Mouse (Mus musculus): Measurements from ENCODE around the gene Il12rb1. TPM values are rescaled to one million over a fixed set of nuclear protein-coding genes. Genes with fewer than 3 reads are reported as not detected.

Il12rb1 gene
- polyA plus RNA-seq, 1 experiment from 2014 or later = not detected

- peak overlapping the region; percentile 34; the same call in 1 of the 2 replicates for H3K9ac ChIP-seq
- DNase-seq (ENCODE audit: low spot score) = no peak
- WGBS = 2% methylated on average over 34 of the region's 34 CpGs
- no peak for ATAC-seq (ENCODE audit: low FRiP score)
- no peaks in the 10 kb centered on the region for H3K27me3 ChIP-seq (ENCODE audit: control insufficient read depth, insufficient read depth, low read length)
- H3K27ac ChIP-seq = no peak overlapping the region
- peaks cover 35% of the 10 kb centered on the region for H3K36me3 ChIP-seq (replicated peaks; ENCODE audit: control insufficient read depth, insufficient read depth)
- peak overlapping the region; percentile 48 for H3K4me2 ChIP-seq (replicated peaks)
- H3K4me1 ChIP-seq (replicated peaks; ENCODE audit: control insufficient read depth, insufficient read depth, low read length) = peaks cover 16% of the 10 kb centered on the region
- no peaks in the 10 kb centered on the region for H3K9me3 ChIP-seq (ENCODE audit: control insufficient read depth, low read length)
- H3K4me3 ChIP-seq (replicated peaks; ENCODE audit: low read length) = peak overlapping the region; percentile 20
Observed at GRCm38 (mm10) chr8:70765838-70766570, 42.2 kb upstream of the Il12rb1 start.

GRCm38 (mm10) chr8:70766571-70767440 is 41.4 kb upstream of the Il12rb1 start:
- Histone ChIP-seq H3K27me3 (ENCODE audit: control insufficient read depth, insufficient read depth, low read length) (no peaks in the 10 kb centered on the region), H3K9ac (peak overlapping the region; percentile 34; the same call in 1 of the 2 replicates), H3K4me1 (replicated peaks; ENCODE audit: control insufficient read depth, insufficient read depth, low read length) (peaks cover 10% of the 10 kb centered on the region; the same call in 1 of the 2 replicates), H3K27ac (no peak overlapping the region), H3K4me3 (replicated peaks; ENCODE audit: low read length) (peak overlapping the region; percentile 20), H3K9me3 (ENCODE audit: control insufficient read depth, low read length) (no peaks in the 10 kb centered on the region), H3K36me3 (replicated peaks; ENCODE audit: control insufficient read depth, insufficient read depth) (peaks cover 43% of the 10 kb centered on the region), H3K4me2 (replicated peaks) (peak overlapping the region; percentile 48)
- 8% methylated on average over 21 of the region's 21 CpGs for WGBS
- no peak for DNase-seq (ENCODE audit: low spot score)
- ATAC-seq (ENCODE audit: low FRiP score) = no peak

GRCm38 (mm10) chr8:70767503-70767902 is 40.7 kb upstream of the Il12rb1 start:
- no peaks in the 10 kb centered on the region for H3K27me3 ChIP-seq (ENCODE audit: control insufficient read depth, insufficient read depth, low read length)
- H3K36me3 ChIP-seq (replicated peaks; ENCODE audit: control insufficient read depth, insufficient read depth) = peaks cover 49% of the 10 kb centered on the region
- WGBS = 78% methylated on average over 6 of the region's 6 CpGs
- ATAC-seq (ENCODE audit: low FRiP score) (no peak), DNase-seq (ENCODE audit: low spot score) (no peak)
- H3K4me2 ChIP-seq (replicated peaks) = no peak overlapping the region
- no peak overlapping the region for H3K27ac ChIP-seq
- H3K9ac ChIP-seq = no peak overlapping the region
- no peaks in the 10 kb centered on the region for H3K9me3 ChIP-seq (ENCODE audit: control insufficient read depth, low read length)
- H3K4me1 ChIP-seq (replicated peaks; ENCODE audit: control insufficient read depth, insufficient read depth, low read length) = peaks cover 10% of the 10 kb centered on the region; the same call in 1 of the 2 replicates
- no peak overlapping the region for H3K4me3 ChIP-seq (replicated peaks; ENCODE audit: low read length)

GRCm38 (mm10) chr8:70768231-70768776 is 39.9 kb upstream of the Il12rb1 start:
- DNase-seq (ENCODE audit: low spot score) = no peak
- no peaks in the 10 kb centered on the region for H3K9me3 ChIP-seq (ENCODE audit: control insufficient read depth, low read length)
- peaks cover 57% of the 10 kb centered on the region for H3K36me3 ChIP-seq (replicated peaks; ENCODE audit: control insufficient read depth, insufficient read depth)
- H3K4me1 ChIP-seq (replicated peaks; ENCODE audit: control insufficient read depth, insufficient read depth, low read length) = peaks cover 14% of the 10 kb centered on the region
- H3K4me3 ChIP-seq (replicated peaks; ENCODE audit: low read length) = no peak overlapping the region
- H3K27me3 ChIP-seq (ENCODE audit: control insufficient read depth, insufficient read depth, low read length) = no peaks in the 10 kb centered on the region
- H3K4me2 ChIP-seq (replicated peaks) = no peak overlapping the region
- H3K27ac ChIP-seq = no peak overlapping the region
- WGBS = 96% methylated on average over 32 of the region's 32 CpGs
- no peak overlapping the region for H3K9ac ChIP-seq
- ATAC-seq (ENCODE audit: low FRiP score) = no peak

- Histone ChIP-seq H3K27me3 (ENCODE audit: control insufficient read depth, insufficient read depth, low read length) (no peaks in the 10 kb centered on the region), H3K27ac (no peak overlapping the region), H3K9ac (no peak overlapping the region), H3K4me2 (replicated peaks) (no peak overlapping the region), H3K9me3 (ENCODE audit: control insufficient read depth, low read length) (no peaks in the 10 kb centered on the region), H3K4me3 (replicated peaks; ENCODE audit: low read length) (no peak overlapping the region), H3K4me1 (replicated peaks; ENCODE audit: control insufficient read depth, insufficient read depth, low read length) (peaks cover 20% of the 10 kb centered on the region), H3K36me3 (replicated peaks; ENCODE audit: control insufficient read depth, insufficient read depth) (peaks cover 64% of the 10 kb centered on the region)
- ATAC-seq (ENCODE audit: low FRiP score) = peak; percentile 9
- no peak for DNase-seq (ENCODE audit: low spot score)
- 83% methylated on average over 16 of the region's 16 CpGs for WGBS
Observed at GRCm38 (mm10) chr8:70768956-70769355, 39.3 kb upstream of the Il12rb1 start.

GRCm38 (mm10) chr8:70769359-70769758 is 38.9 kb upstream of the Il12rb1 start:
- Histone ChIP-seq H3K27me3 (ENCODE audit: control insufficient read depth, insufficient read depth, low read length) (no peaks in the 10 kb centered on the region), H3K4me2 (replicated peaks) (no peak overlapping the region), H3K36me3 (replicated peaks; ENCODE audit: control insufficient read depth, insufficient read depth) (peaks cover 66% of the 10 kb centered on the region), H3K27ac (no peak overlapping the region), H3K4me3 (replicated peaks; ENCODE audit: low read length) (no peak overlapping the region), H3K9me3 (ENCODE audit: control insufficient read depth, low read length) (no peaks in the 10 kb centered on the region), H3K4me1 (replicated peaks; ENCODE audit: control insufficient read depth, insufficient read depth, low read length) (peaks cover 24% of the 10 kb centered on the region), H3K9ac (no peak overlapping the region)
- DNase-seq (ENCODE audit: low spot score) = peak; percentile 98
- peak; percentile 79 for ATAC-seq (ENCODE audit: low FRiP score)
- 10% methylated on average over 26 of the region's 26 CpGs for whole genome bisulfite sequencing

- no peaks in the 10 kb centered on the region for H3K27me3 ChIP-seq (ENCODE audit: control insufficient read depth, insufficient read depth, low read length)
- no peaks in the 10 kb centered on the region for H3K9me3 ChIP-seq (ENCODE audit: control insufficient read depth, low read length)
- 78% methylated on average over 12 of the region's 12 CpGs for WGBS
- DNase-seq (ENCODE audit: low spot score) (no peak), ATAC-seq (ENCODE audit: low FRiP score) (no peak)
- H3K36me3 ChIP-seq (replicated peaks; ENCODE audit: control insufficient read depth, insufficient read depth) = peaks cover 66% of the 10 kb centered on the region
- H3K4me3 ChIP-seq (replicated peaks; ENCODE audit: low read length) = no peak overlapping the region
- no peak overlapping the region for H3K9ac ChIP-seq
- H3K4me1 ChIP-seq (replicated peaks; ENCODE audit: control insufficient read depth, insufficient read depth, low read length) = peaks cover 29% of the 10 kb centered on the region
- no peak overlapping the region for H3K4me2 ChIP-seq (replicated peaks)
- H3K27ac ChIP-seq = no peak overlapping the region
Observed at GRCm38 (mm10) chr8:70769858-70770257, 38.4 kb upstream of the Il12rb1 start.

GRCm38 (mm10) chr8:70770748-70771147 is 37.5 kb upstream of the Il12rb1 start:
- no peaks in the 10 kb centered on the region for H3K9me3 ChIP-seq (ENCODE audit: control insufficient read depth, low read length)
- no peak overlapping the region for H3K4me3 ChIP-seq (replicated peaks; ENCODE audit: low read length)
- no peaks in the 10 kb centered on the region for H3K27me3 ChIP-seq (ENCODE audit: control insufficient read depth, insufficient read depth, low read length)
- DNase-seq (ENCODE audit: low spot score) = no peak
- ATAC-seq (ENCODE audit: low FRiP score) = no peak
- 97% methylated on average over 13 of the region's 13 CpGs for WGBS
- H3K27ac ChIP-seq = no peak overlapping the region
- no peak overlapping the region for H3K9ac ChIP-seq
- peaks cover 37% of the 10 kb centered on the region for H3K4me1 ChIP-seq (replicated peaks; ENCODE audit: control insufficient read depth, insufficient read depth, low read length)
- peaks cover 66% of the 10 kb centered on the region for H3K36me3 ChIP-seq (replicated peaks; ENCODE audit: control insufficient read depth, insufficient read depth)
- H3K4me2 ChIP-seq (replicated peaks) = no peak overlapping the region

GRCm38 (mm10) chr8:70771217-70771616 is 37.0 kb upstream of the Il12rb1 start:
- WGBS = 93% methylated on average over 7 of the region's 7 CpGs
- ATAC-seq (ENCODE audit: low FRiP score) (no peak), DNase-seq (ENCODE audit: low spot score) (no peak)
- no peaks in the 10 kb centered on the region for H3K27me3 ChIP-seq (ENCODE audit: control insufficient read depth, insufficient read depth, low read length)
- no peak overlapping the region for H3K4me2 ChIP-seq (replicated peaks)
- H3K27ac ChIP-seq = no peak overlapping the region
- H3K36me3 ChIP-seq (replicated peaks; ENCODE audit: control insufficient read depth, insufficient read depth) = peaks cover 66% of the 10 kb centered on the region
- H3K9me3 ChIP-seq (ENCODE audit: control insufficient read depth, low read length) = no peaks in the 10 kb centered on the region
- H3K9ac ChIP-seq = no peak overlapping the region
- peaks cover 34% of the 10 kb centered on the region for H3K4me1 ChIP-seq (replicated peaks; ENCODE audit: control insufficient read depth, insufficient read depth, low read length)
- no peak overlapping the region for H3K4me3 ChIP-seq (replicated peaks; ENCODE audit: low read length)

Measured in hindbrain, embryonic 14.5 days (tissue).